Mouse (Mus musculus) left cerebral cortex, postnatal 14 days (tissue): Measurements from ENCODE around the gene Atp1a1. TPM values are rescaled to one million over a fixed set of nuclear protein-coding genes. Genes with fewer than 3 reads are reported as not detected.

Experiments used
- DNase-seq, 2 experiments: peaks; one replicate each; pipeline ENCODE4 v3.0.0; 2021 to 2022; ENCODE audit warnings: low spot score in 2 of 2, mixed read lengths in 1 of 2
- intact Hi-C: fragments of 180-260 bp; cut with DNase I; formaldehyde crosslinking; loops from one replicate; pipeline ENCODE4 v1.15.1; 2025
- total RNA-seq, 2 experiments: library from RNA; stranded (reverse); gene quantifications; 2 replicates each; pipeline ENCODE4 v1.2.3; 2021

Atp1a1 gene
- total RNA-seq, 2 experiments from 2014 or later, result 1,135 to 1,354 TPM

GRCm38 (mm10) chr3:101597317-101598096 lies 7.0 kb downstream of the Atp1a1 start:
- DNase-seq, result no peak
- intact Hi-C loops, result loop anchor here (5.0 kb wide), 1 partner anchor 150 kb away; no protein-coding TSS in a partner anchor

GRCm38 (mm10) chr3:101596686-101597085 lies 7.8 kb downstream of the Atp1a1 start:
- DNase-seq, result peak; percentile 45 to 60
- intact Hi-C loops, result loop anchor here (5.0 kb wide), 1 partner anchor 151 kb away; no protein-coding TSS in a partner anchor

GRCm38 (mm10) chr3:101595866-101596630 lies 8.4 kb downstream of the Atp1a1 start:
- intact Hi-C loops, result loop anchor here (5.0 kb wide), 1 partner anchor 151 kb away; no protein-coding TSS in a partner anchor
- DNase-seq, result peak; percentile 79 to 83

- intact Hi-C loops, result loop anchor here (5.0 kb wide), 1 partner anchor 152 kb away; no protein-coding TSS in a partner anchor
- no peak for DNase-seq
Measured at GRCm38 (mm10) chr3:101594982-101595381, 9.5 kb downstream of the Atp1a1 start.

GRCm38 (mm10) chr3:101593266-101593651 lies 11.2 kb downstream of the Atp1a1 start:
- intact Hi-C loops, result no loop called here
- no peak for DNase-seq

- no peak for DNase-seq
- intact Hi-C loops, result no loop called here
Measured at GRCm38 (mm10) chr3:101592281-101593265, 11.9 kb downstream of the Atp1a1 start.

GRCm38 (mm10) chr3:101590380-101590779 lies 14.1 kb downstream of the Atp1a1 start:
- intact Hi-C loops, result no loop called here
- DNase-seq, result no peak

- intact Hi-C loops, result no loop called here
- DNase-seq, result no peak
Measured at GRCm38 (mm10) chr3:101588299-101588698, 16.2 kb downstream of the Atp1a1 start.

- intact Hi-C loops, result no loop called here
- DNase-seq, result no peak
Measured at GRCm38 (mm10) chr3:101586794-101587193, 17.7 kb downstream of the Atp1a1 start.

- intact Hi-C loops, result no loop called here
- no peak for DNase-seq
Measured at GRCm38 (mm10) chr3:101578072-101578471, 26.4 kb downstream of the Atp1a1 start.

GRCm38 (mm10) chr3:101577361-101577760 lies 27.1 kb downstream of the Atp1a1 start:
- DNase-seq, result no peak
- intact Hi-C loops, result no loop called here

GRCm38 (mm10) chr3:101575527-101576085 lies 28.9 kb downstream of the Atp1a1 start:
- intact Hi-C loops, result no loop called here
- DNase-seq, result no peak

GRCm38 (mm10) chr3:101574463-101575193 lies 29.9 kb downstream of the Atp1a1 start:
- intact Hi-C loops, result no loop called here
- no peak for DNase-seq

- intact Hi-C loops, result no loop called here
- no peak for DNase-seq
Measured at GRCm38 (mm10) chr3:101572991-101573390, 31.5 kb downstream of the Atp1a1 start.

- intact Hi-C loops, result no loop called here
- no peak for DNase-seq
Measured at GRCm38 (mm10) chr3:101572174-101572626, 32.3 kb downstream of the Atp1a1 start.

GRCm38 (mm10) chr3:101571515-101572130 lies 32.9 kb downstream of the Atp1a1 start:
- intact Hi-C loops, result no loop called here
- DNase-seq, result no peak

GRCm38 (mm10) chr3:101570747-101571514 lies 33.6 kb downstream of the Atp1a1 start:
- intact Hi-C loops, result no loop called here
- peak in 1 of 2 experiments; percentile 49 for DNase-seq
